Mouse (Mus musculus): ENCODE results near the gene Lyrm2. TPM values are rescaled to one million over a fixed set of nuclear protein-coding genes. Genes with fewer than 3 reads are reported as not detected.

The Lyrm2 gene
- 106 and 120 TPM in 2 replicates for polyA plus RNA-seq (2015; fragmentation: Nextera tagmentation; extraction: Ambion mirVana)

- Histone ChIP-seq H3K36me3 (no peaks in the 10 kb centered on the region), H3K27me3 (replicated peaks) (no peaks in the 10 kb centered on the region), H3K4me2 (peak within 1 kb of the TSS; percentile 73), H3K4me3 (replicated peaks) (peak within 1 kb of the TSS; percentile 67), H3K9me3 (replicated peaks) (no peaks in the 10 kb centered on the region), H3K4me1 (peaks cover 12% of the 10 kb centered on the region), H3K27ac (replicated peaks) (peak within 1 kb of the TSS; percentile 98), H3K9ac (replicated peaks) (peak within 1 kb of the TSS; percentile 74)
- ATAC-seq (ENCODE audit: low FRiP score), result peak; percentile 96
- WGBS, result under 1% methylated on average over 53 of the region's 53 CpGs
Measured at GRCm38 (mm10) chr4:32799966-32800576, at the start of gene Lyrm2. Gene Lyrm2 (plus strand): TSS chr4:32800253.

GRCm38 (mm10) chr4:32750711-32751110 is 49.3 kb upstream of the Lyrm2 start:
- Histone ChIP-seq H3K4me1 (no peaks in the 10 kb centered on the region), H3K27ac (replicated peaks) (no peak overlapping the region), H3K4me3 (replicated peaks) (no peak overlapping the region), H3K9me3 (replicated peaks) (no peaks in the 10 kb centered on the region), H3K9ac (replicated peaks) (no peak overlapping the region), H3K36me3 (peaks cover 83% of the 10 kb centered on the region), H3K4me2 (no peak overlapping the region), H3K27me3 (replicated peaks) (no peaks in the 10 kb centered on the region)
- ATAC-seq (ENCODE audit: low FRiP score), result no peak
- WGBS, result 96% methylated on average over 1 of the region's 1 CpGs

GRCm38 (mm10) chr4:32757430-32757829 is 42.6 kb upstream of the Lyrm2 start:
- H3K4me3 ChIP-seq (replicated peaks), result no peak overlapping the region
- WGBS, result 99% methylated on average over 2 of the region's 2 CpGs
- H3K36me3 ChIP-seq, result peaks cover 74% of the 10 kb centered on the region
- no peak for ATAC-seq (ENCODE audit: low FRiP score)
- no peak overlapping the region for H3K9ac ChIP-seq (replicated peaks)
- no peak overlapping the region for H3K27ac ChIP-seq (replicated peaks)
- H3K4me1 ChIP-seq, result no peaks in the 10 kb centered on the region
- H3K4me2 ChIP-seq, result no peak overlapping the region
- H3K27me3 ChIP-seq (replicated peaks), result no peaks in the 10 kb centered on the region
- no peaks in the 10 kb centered on the region for H3K9me3 ChIP-seq (replicated peaks)

- H3K27ac ChIP-seq (replicated peaks), result no peak overlapping the region
- ATAC-seq (ENCODE audit: low FRiP score), result no peak
- no peaks in the 10 kb centered on the region for H3K27me3 ChIP-seq (replicated peaks)
- peaks cover 71% of the 10 kb centered on the region for H3K36me3 ChIP-seq
- no peak overlapping the region for H3K4me3 ChIP-seq (replicated peaks)
- no peak overlapping the region for H3K4me2 ChIP-seq
- no peaks in the 10 kb centered on the region for H3K4me1 ChIP-seq
- H3K9ac ChIP-seq (replicated peaks), result no peak overlapping the region
- H3K9me3 ChIP-seq (replicated peaks), result no peaks in the 10 kb centered on the region
- WGBS, result 75% methylated on average over 7 of the region's 7 CpGs
Measured at GRCm38 (mm10) chr4:32767471-32767870, 32.6 kb upstream of the Lyrm2 start.

GRCm38 (mm10) chr4:32768046-32768445 is 32.0 kb upstream of the Lyrm2 start:
- no peak for ATAC-seq (ENCODE audit: low FRiP score)
- 94% methylated on average over 10 of the region's 10 CpGs for WGBS
- no peak overlapping the region for H3K4me3 ChIP-seq (replicated peaks)
- no peaks in the 10 kb centered on the region for H3K4me1 ChIP-seq
- no peak overlapping the region for H3K27ac ChIP-seq (replicated peaks)
- no peak overlapping the region for H3K9ac ChIP-seq (replicated peaks)
- no peaks in the 10 kb centered on the region for H3K27me3 ChIP-seq (replicated peaks)
- peaks cover 70% of the 10 kb centered on the region for H3K36me3 ChIP-seq
- H3K4me2 ChIP-seq, result no peak overlapping the region
- no peaks in the 10 kb centered on the region for H3K9me3 ChIP-seq (replicated peaks)

- no peaks in the 10 kb centered on the region for H3K27me3 ChIP-seq (replicated peaks)
- H3K4me1 ChIP-seq, result no peaks in the 10 kb centered on the region
- H3K9me3 ChIP-seq (replicated peaks), result no peaks in the 10 kb centered on the region
- no peak for ATAC-seq (ENCODE audit: low FRiP score)
- H3K9ac ChIP-seq (replicated peaks), result no peak overlapping the region
- no peak overlapping the region for H3K4me2 ChIP-seq
- no peak overlapping the region for H3K4me3 ChIP-seq (replicated peaks)
- H3K36me3 ChIP-seq, result peaks cover 75% of the 10 kb centered on the region
- no peak overlapping the region for H3K27ac ChIP-seq (replicated peaks)
- 98% methylated on average over 7 of the region's 7 CpGs for WGBS
Measured at GRCm38 (mm10) chr4:32770284-32770810, 29.7 kb upstream of the Lyrm2 start.

- Histone ChIP-seq H3K4me1 (no peaks in the 10 kb centered on the region), H3K27me3 (replicated peaks) (no peaks in the 10 kb centered on the region), H3K9me3 (replicated peaks) (no peaks in the 10 kb centered on the region), H3K27ac (replicated peaks) (no peak overlapping the region), H3K4me3 (replicated peaks) (no peak overlapping the region), H3K9ac (replicated peaks) (no peak overlapping the region), H3K36me3 (peaks cover 26% of the 10 kb centered on the region), H3K4me2 (no peak overlapping the region)
- ATAC-seq (ENCODE audit: low FRiP score), result no peak
- 97% methylated on average over 4 of the region's 4 CpGs for WGBS
Measured at GRCm38 (mm10) chr4:32779996-32780395, 20.1 kb upstream of the Lyrm2 start.

- no peak overlapping the region for H3K4me2 ChIP-seq
- no peaks in the 10 kb centered on the region for H3K4me1 ChIP-seq
- H3K27me3 ChIP-seq (replicated peaks), result no peaks in the 10 kb centered on the region
- H3K9ac ChIP-seq (replicated peaks), result no peak overlapping the region
- H3K9me3 ChIP-seq (replicated peaks), result no peaks in the 10 kb centered on the region
- H3K36me3 ChIP-seq, result no peaks in the 10 kb centered on the region
- ATAC-seq (ENCODE audit: low FRiP score), result no peak
- WGBS, result 97% methylated on average over 1 of the region's 1 CpGs
- no peak overlapping the region for H3K27ac ChIP-seq (replicated peaks)
- H3K4me3 ChIP-seq (replicated peaks), result no peak overlapping the region
Measured at GRCm38 (mm10) chr4:32787110-32787509, 12.9 kb upstream of the Lyrm2 start.

GRCm38 (mm10) chr4:32789020-32789419 is 11.0 kb upstream of the Lyrm2 start:
- no peak for ATAC-seq (ENCODE audit: low FRiP score)
- 88% methylated on average over 4 of the region's 4 CpGs for WGBS
- no peak overlapping the region for H3K4me2 ChIP-seq
- no peaks in the 10 kb centered on the region for H3K4me1 ChIP-seq
- no peak overlapping the region for H3K27ac ChIP-seq (replicated peaks)
- H3K36me3 ChIP-seq, result no peaks in the 10 kb centered on the region
- H3K4me3 ChIP-seq (replicated peaks), result no peak overlapping the region
- H3K9me3 ChIP-seq (replicated peaks), result no peaks in the 10 kb centered on the region
- H3K27me3 ChIP-seq (replicated peaks), result no peaks in the 10 kb centered on the region
- no peak overlapping the region for H3K9ac ChIP-seq (replicated peaks)

- Histone ChIP-seq H3K36me3 (no peaks in the 10 kb centered on the region), H3K27ac (replicated peaks) (no peak overlapping the region), H3K4me1 (peaks cover 12% of the 10 kb centered on the region), H3K9me3 (replicated peaks) (no peaks in the 10 kb centered on the region), H3K9ac (replicated peaks) (no peak overlapping the region), H3K4me3 (replicated peaks) (no peak overlapping the region), H3K27me3 (replicated peaks) (no peaks in the 10 kb centered on the region), H3K4me2 (no peak overlapping the region)
- WGBS, result 91% methylated on average over 4 of the region's 4 CpGs
- no peak for ATAC-seq (ENCODE audit: low FRiP score)
Measured at GRCm38 (mm10) chr4:32798976-32799375, 1.1 kb upstream of the Lyrm2 start.

GRCm38 (mm10) chr4:32800577-32801170 is 621 bp downstream of the Lyrm2 start:
- Histone ChIP-seq H3K36me3 (peaks cover 2% of the 10 kb centered on the region; the same call in 1 of the 2 replicates), H3K9me3 (replicated peaks) (no peaks in the 10 kb centered on the region), H3K4me1 (peaks cover 12% of the 10 kb centered on the region), H3K4me3 (replicated peaks) (peak overlapping the region; percentile 67), H3K4me2 (peak overlapping the region; percentile 73), H3K9ac (replicated peaks) (peak overlapping the region; percentile 74), H3K27me3 (replicated peaks) (no peaks in the 10 kb centered on the region), H3K27ac (replicated peaks) (peak overlapping the region; percentile 98)
- 8% methylated on average over 9 of the region's 9 CpGs for WGBS
- ATAC-seq (ENCODE audit: low FRiP score), result peak; percentile 37

- 75% methylated on average over 5 of the region's 5 CpGs for WGBS
- Histone ChIP-seq H3K36me3 (peaks cover 10% of the 10 kb centered on the region; the same call in 1 of the 2 replicates), H3K27ac (replicated peaks) (no peak overlapping the region), H3K4me2 (no peak overlapping the region), H3K4me3 (replicated peaks) (no peak overlapping the region), H3K27me3 (replicated peaks) (no peaks in the 10 kb centered on the region), H3K9me3 (replicated peaks) (no peaks in the 10 kb centered on the region), H3K4me1 (no peaks in the 10 kb centered on the region), H3K9ac (replicated peaks) (no peak overlapping the region)
- no peak for ATAC-seq (ENCODE audit: low FRiP score)
Measured at GRCm38 (mm10) chr4:32817478-32817877, 17.4 kb downstream of the Lyrm2 start.
